Comparison of ENCODE assay signal across 28 mouse cellular contexts in the genomic region with DNA sequence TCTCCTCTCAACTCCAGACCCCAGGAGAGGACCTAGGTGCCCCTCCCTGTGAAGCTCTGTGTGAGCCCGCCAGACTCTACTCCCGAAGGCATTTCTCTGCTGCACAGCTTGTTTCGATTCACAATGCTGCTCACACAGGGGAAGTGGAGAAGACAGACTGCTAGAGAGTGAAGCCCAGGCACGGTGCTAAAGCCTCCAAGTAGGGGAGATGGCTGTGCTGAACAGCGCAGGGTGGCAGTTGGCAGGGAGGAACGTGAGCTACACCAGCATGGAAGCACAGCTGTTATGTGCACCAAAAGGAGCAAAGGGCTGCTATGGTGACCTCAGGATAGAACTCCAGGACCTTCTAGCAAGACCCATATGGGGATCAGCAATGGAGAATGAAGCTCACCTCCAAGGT.
DNase-seq lines count a peak whose midpoint lies in the region; ATAC-seq and TF ChIP-seq lines count a peak whose summit lies in the region.
"Had no signal": no experiment of that assay in that cellular context is flagged by ENCODE, and none has a peak within 500 bp of the region (broad histone marks: within the 10 kb centered on the region; RNA-seq: fewer than 3 reads in every experiment).

No protein-coding gene starts in this region.

- no peak for TF ChIP-seq EP300 in CH12.LX (IDR thresholded peaks at IDR 0.05; ENCODE audit: low read length)

- no peak overlapping the region for H3K27ac ChIP-seq in forebrain, embryonic 11.5 days (ENCODE audit: low read depth, low read length)
- H3K27ac ChIP-seq in forebrain, embryonic 15.5 days (replicated peaks) = no peak overlapping the region
- H3K27ac ChIP-seq in CH12.LX (ENCODE audit: insufficient read depth, low read depth) = no peak overlapping the region
- H3K27ac ChIP-seq: embryonic facial prominence, embryonic 10.5 days; embryonic facial prominence, embryonic 15.5 days; heart, embryonic 13.5 days; hindbrain, embryonic 13.5 days; kidney, embryonic 15.5 days; limb, embryonic 10.5 days; limb, embryonic 15.5 days; liver, embryonic 13.5 days had no signal

- H3K9ac ChIP-seq in forebrain, embryonic 11.5 days (ENCODE audit: low read length) = no peak overlapping the region
- no peak overlapping the region for H3K9ac ChIP-seq in forebrain, embryonic 15.5 days (replicated peaks)
- H3K9ac ChIP-seq in CH12.LX (ENCODE audit: insufficient read depth, low read depth) = no peak overlapping the region
- H3K9ac ChIP-seq: embryonic facial prominence, embryonic 15.5 days; heart, embryonic 13.5 days; hindbrain, embryonic 13.5 days; kidney, embryonic 15.5 days; limb, embryonic 15.5 days; liver, embryonic 13.5 days had no signal

- intact Hi-C loops in heart, postnatal 25 days (cut with DNase I) = no loop called here

- H3K79me2 ChIP-seq in CH12.LX (replicated peaks; ENCODE audit: control insufficient read depth, extremely low read depth, insufficient read depth, poor library complexity, severe bottlenecking) = no peaks in the 10 kb centered on the region

- H3K4me2 ChIP-seq in forebrain, embryonic 11.5 days (ENCODE audit: low read depth, low read length, severe bottlenecking) = no peak overlapping the region
- no peak overlapping the region for H3K4me2 ChIP-seq in forebrain, embryonic 15.5 days (replicated peaks)
- H3K4me2 ChIP-seq in CH12.LX (ENCODE audit: insufficient read depth, low read depth, poor library complexity, severe bottlenecking) = peak overlapping the region; percentile 5; the same call in 1 of the 2 replicates
- H3K4me2 ChIP-seq: embryonic facial prominence, embryonic 15.5 days; heart, embryonic 13.5 days; hindbrain, embryonic 13.5 days; kidney, embryonic 15.5 days; limb, embryonic 15.5 days; liver, embryonic 13.5 days had no signal

- dilution Hi-C loops in CH12.LX (cut with MboI; ENCODE audit: extremely low pct_ligation_motif_present, extremely low pct_unique_long_range_greater_than_20kb, low sequenced_read_pairs) = no loop called here

- 78% methylated on average over 6 of the region's 6 CpGs for WGBS in forebrain, embryonic 11.5 days
- WGBS in forebrain, embryonic 15.5 days = 68% methylated on average over 6 of the region's 6 CpGs

- TF ChIP-seq POLR2A in CH12.LX (IDR thresholded peaks at IDR 0.05; ENCODE audit: low read depth, low read length) = no peak

- DNase-seq in forebrain, embryonic 11.5 days (ENCODE audit: low spot score) = peak; percentile 11
- DNase-seq in heart, adult 11 months = peak; percentile 49
- DNase-seq in heart, postnatal 25 days (ENCODE audit: low spot score) = no peak
- DNase-seq in layer of hippocampus, postnatal 10 days (ENCODE audit: low spot score in 2 of 2) = peak; percentile 24 to 30
- DNase-seq in layer of hippocampus, postnatal 36 days = no peak
- DNase-seq in CH12.LX (ENCODE audit: extremely low read depth) = no peak
- DNase-seq: adrenal gland, adult 8-10 months; cerebellum, adult 8-10 months; heart, postnatal 10 days; kidney, adult 18-20 months; kidney, postnatal 25 days; liver, embryonic 13.5 days; lung, adult 18-20 months; lung, postnatal 4 days; thymus, adult 2 months; thymus, postnatal 4 days had no signal

- no peak for ATAC-seq in forebrain, embryonic 11.5 days (replicated peaks; ENCODE audit: low FRiP score)
- ATAC-seq in forebrain, embryonic 15.5 days (replicated peaks) = no peak
- no peak for ATAC-seq in megakaryocyte progenitor cell, adult 5-6 weeks (replicated peaks; ENCODE audit: poor library complexity)
- ATAC-seq: lung, postnatal 0 days had no signal

- H3K4me3 ChIP-seq in forebrain, embryonic 11.5 days (ENCODE audit: low read depth, low read length) = no peak overlapping the region
- H3K4me3 ChIP-seq in forebrain, embryonic 15.5 days = no peak overlapping the region
- H3K4me3 ChIP-seq in CH12.LX (replicated peaks in 1 of 3; ENCODE audit: low read depth in 2 of 3, low read length in 2 of 3, poor library complexity in 1 of 3) = no peak overlapping the region
- H3K4me3 ChIP-seq: embryonic facial prominence, embryonic 10.5 days; embryonic facial prominence, embryonic 15.5 days; heart, embryonic 13.5 days; hindbrain, embryonic 13.5 days; kidney, embryonic 15.5 days; limb, embryonic 10.5 days; limb, embryonic 15.5 days; liver, embryonic 13.5 days; myocyte had no signal

- in situ Hi-C loops in CH12.LX (cut with MboI; ENCODE audit: low pct_ligation_motif_present, low pct_unique_long_range_greater_than_20kb, low sequenced_read_pairs) = no loop called here

- no peak for TF ChIP-seq CTCF in CH12.LX (conservative IDR thresholded peaks at IDR 0.05 in 1 of 2, IDR thresholded peaks at IDR 0.05 in 1 of 2; ENCODE audit: low read depth in 2 of 2, low read length in 2 of 2)

- no peak for TF ChIP-seq RAD21 in CH12.LX (IDR thresholded peaks at IDR 0.05; ENCODE audit: low read depth, low read length)

- H3K27me3 ChIP-seq in forebrain, embryonic 11.5 days (ENCODE audit: control insufficient read depth, insufficient read depth, low read length) = no peaks in the 10 kb centered on the region
- no peaks in the 10 kb centered on the region for H3K27me3 ChIP-seq in forebrain, embryonic 15.5 days
- no peaks in the 10 kb centered on the region for H3K27me3 ChIP-seq in CH12.LX (replicated peaks)
- H3K27me3 ChIP-seq: embryonic facial prominence, embryonic 15.5 days; heart, embryonic 13.5 days; hindbrain, embryonic 13.5 days; kidney, embryonic 15.5 days; limb, embryonic 15.5 days; liver, embryonic 13.5 days had no signal

- H3K36me3 ChIP-seq in forebrain, embryonic 11.5 days (ENCODE audit: control insufficient read depth, insufficient read depth, low read length) = no peaks in the 10 kb centered on the region
- no peaks in the 10 kb centered on the region for H3K36me3 ChIP-seq in forebrain, embryonic 15.5 days
- no peaks in the 10 kb centered on the region for H3K36me3 ChIP-seq in CH12.LX (replicated peaks in 1 of 2; ENCODE audit: control insufficient read depth in 1 of 2, insufficient read depth in 1 of 2, low read length in 1 of 2)
- H3K36me3 ChIP-seq: embryonic facial prominence, embryonic 10.5 days; embryonic facial prominence, embryonic 15.5 days; G1E; heart, embryonic 13.5 days; hindbrain, embryonic 13.5 days; kidney, embryonic 15.5 days; limb, embryonic 10.5 days; limb, embryonic 15.5 days; liver, embryonic 13.5 days had no signal

- H3K4me1 ChIP-seq in forebrain, embryonic 11.5 days (replicated peaks; ENCODE audit: control insufficient read depth, insufficient read depth, low read length) = no peaks in the 10 kb centered on the region
- H3K4me1 ChIP-seq in forebrain, embryonic 15.5 days = no peaks in the 10 kb centered on the region
- H3K4me1 ChIP-seq in CH12.LX (ENCODE audit: control insufficient read depth in 1 of 2, insufficient read depth in 2 of 2) = 0 out of 4 replicates have a peak, but pooled peaks cover 0 to 2% of the 10 kb centered on the region in 2 experiments
- H3K4me1 ChIP-seq: embryonic facial prominence, embryonic 10.5 days; embryonic facial prominence, embryonic 15.5 days; kidney, embryonic 15.5 days; limb, embryonic 10.5 days; limb, embryonic 15.5 days; liver, embryonic 13.5 days had no signal

- H3K9me3 ChIP-seq in forebrain, embryonic 11.5 days (ENCODE audit: control insufficient read depth, low read length) = no peaks in the 10 kb centered on the region
- no peaks in the 10 kb centered on the region for H3K9me3 ChIP-seq in forebrain, embryonic 15.5 days
- H3K9me3 ChIP-seq in CH12.LX (replicated peaks; ENCODE audit: low read length) = no peaks in the 10 kb centered on the region
- H3K9me3 ChIP-seq: embryonic facial prominence, embryonic 10.5 days; embryonic facial prominence, embryonic 15.5 days; G1E; heart, embryonic 13.5 days; hindbrain, embryonic 13.5 days; kidney, embryonic 15.5 days; limb, embryonic 10.5 days; limb, embryonic 15.5 days; liver, embryonic 13.5 days had no signal

TF ChIP-seq in CH12.LX, 34 proteins besides CTCF, POLR2A, EP300 and RAD21:
- TF ChIP-seq MAZ (IDR thresholded peaks at IDR 0.05; ENCODE audit: low read depth, low read length) (no peak), SIN3A (IDR thresholded peaks at IDR 0.05; ENCODE audit: low read length) (no peak), MAFK (IDR thresholded peaks at IDR 0.05; ENCODE audit: insufficient replicate concordance, low read length) (no peak), ELF1 (IDR thresholded peaks at IDR 0.05; ENCODE audit: low read depth, low read length) (no peak), CHD1 (IDR thresholded peaks at IDR 0.05; ENCODE audit: low read depth, low read length) (no peak), USF1 (IDR thresholded peaks at IDR 0.05; ENCODE audit: low read depth, low read length) (no peak), PAX5 (IDR thresholded peaks at IDR 0.05; ENCODE audit: low read length) (no peak), RCOR1 (conservative IDR thresholded peaks at IDR 0.05; ENCODE audit: low read depth, low read length) (no peak), MXI1 (IDR thresholded peaks at IDR 0.05; ENCODE audit: low read depth, low read length) (no peak), MAX (IDR thresholded peaks at IDR 0.05; ENCODE audit: low read length) (no peak), UBTF (IDR thresholded peaks at IDR 0.05; ENCODE audit: low read depth, low read length) (no peak), NRF1 (IDR thresholded peaks at IDR 0.05; ENCODE audit: low read depth, low read length) (no peak), ZNF384 (IDR thresholded peaks at IDR 0.05; ENCODE audit: low read depth, low read length) (no peak), KAT2A (IDR thresholded peaks at IDR 0.05; ENCODE audit: insufficient replicate concordance, low read length) (no peak), GABPA (IDR thresholded peaks at IDR 0.05; ENCODE audit: insufficient replicate concordance, low read depth, low read length) (no peak)

Comparison
In these comparisons a context has a peak if more than half of its experiments do, and no peak if none do; other contexts are left out.
1. DNase-seq: peak in forebrain, embryonic 11.5 days (single experiment), heart, adult 11 months (single experiment) and layer of hippocampus, postnatal 10 days (2 of 2); none in heart, postnatal 25 days (single experiment), layer of hippocampus, postnatal 36 days (0 of 2) and CH12.LX (single experiment).